Mouse (Mus musculus): Measurements from ENCODE around the gene Junb.
A peak's percentile ranks its signal among the peaks of the same experiment; 100 is the strongest.

Gene Junb

DNA sequence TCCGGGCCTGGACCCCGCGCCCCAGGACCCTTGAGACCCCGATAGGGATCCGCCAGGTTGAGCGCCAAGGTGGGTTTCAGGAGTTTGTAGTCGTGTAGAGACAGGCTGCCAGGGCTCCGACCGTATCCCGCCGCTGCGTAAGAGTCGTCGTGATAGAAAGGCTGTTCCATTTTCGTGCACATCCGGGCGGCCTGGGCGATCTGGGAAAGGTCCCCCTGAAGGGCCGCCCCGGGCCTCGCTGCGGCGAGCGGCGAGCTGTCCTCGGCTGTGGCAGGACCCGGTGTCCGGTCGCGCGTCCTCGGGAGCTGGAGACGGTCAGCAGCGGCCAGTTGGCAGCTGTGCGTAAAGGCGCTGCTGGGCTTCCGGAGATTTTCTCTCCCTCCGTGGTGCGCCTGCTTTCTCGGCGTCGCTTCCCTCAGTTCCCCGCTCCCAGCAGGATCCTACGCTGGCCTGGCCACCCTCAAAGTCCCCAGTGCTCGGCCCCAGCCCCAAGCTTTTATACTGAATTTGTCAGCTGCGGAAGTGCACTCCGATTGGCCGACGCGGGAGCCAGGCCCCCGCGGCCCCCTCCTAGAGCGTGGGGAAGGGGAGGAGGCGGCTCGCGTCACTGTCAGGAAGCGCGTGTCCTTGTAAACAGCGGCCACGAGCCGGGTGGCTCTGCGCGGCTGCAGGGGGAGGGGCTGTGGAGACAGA, at the start of gene Junb:
Junb (minus strand) TSS at position 471 of the 693 bp plus-strand sequence.
- DNase-seq (ENCODE audit: low spot score) = peak; percentile 86

DNA sequence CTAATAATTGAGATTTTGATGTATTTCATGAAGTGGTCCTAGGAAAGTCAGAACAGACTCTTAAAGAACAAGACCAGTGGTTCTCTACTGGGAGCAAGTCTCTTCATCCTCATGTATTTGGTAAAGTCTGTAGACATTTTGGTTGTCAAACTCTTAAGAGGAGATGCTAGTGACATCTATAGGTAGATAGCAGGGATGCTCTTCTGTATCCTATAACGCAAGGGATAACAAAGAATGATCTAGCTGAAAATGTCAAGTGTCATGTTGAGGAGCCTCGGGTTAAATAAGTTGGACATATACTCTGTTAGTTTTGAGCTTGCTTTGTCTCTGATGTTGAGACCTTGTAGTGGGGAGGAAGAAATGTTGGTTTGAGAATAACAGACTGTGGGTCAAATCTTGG, 49.4 kb upstream of the Junb start:
- no peak for DNase-seq (ENCODE audit: low spot score)

GRCm38 (mm10) chr8:85027516-85027855, 49.0 kb upstream of the Junb start:
- DNase-seq (ENCODE audit: low spot score) = no peak

DNA sequence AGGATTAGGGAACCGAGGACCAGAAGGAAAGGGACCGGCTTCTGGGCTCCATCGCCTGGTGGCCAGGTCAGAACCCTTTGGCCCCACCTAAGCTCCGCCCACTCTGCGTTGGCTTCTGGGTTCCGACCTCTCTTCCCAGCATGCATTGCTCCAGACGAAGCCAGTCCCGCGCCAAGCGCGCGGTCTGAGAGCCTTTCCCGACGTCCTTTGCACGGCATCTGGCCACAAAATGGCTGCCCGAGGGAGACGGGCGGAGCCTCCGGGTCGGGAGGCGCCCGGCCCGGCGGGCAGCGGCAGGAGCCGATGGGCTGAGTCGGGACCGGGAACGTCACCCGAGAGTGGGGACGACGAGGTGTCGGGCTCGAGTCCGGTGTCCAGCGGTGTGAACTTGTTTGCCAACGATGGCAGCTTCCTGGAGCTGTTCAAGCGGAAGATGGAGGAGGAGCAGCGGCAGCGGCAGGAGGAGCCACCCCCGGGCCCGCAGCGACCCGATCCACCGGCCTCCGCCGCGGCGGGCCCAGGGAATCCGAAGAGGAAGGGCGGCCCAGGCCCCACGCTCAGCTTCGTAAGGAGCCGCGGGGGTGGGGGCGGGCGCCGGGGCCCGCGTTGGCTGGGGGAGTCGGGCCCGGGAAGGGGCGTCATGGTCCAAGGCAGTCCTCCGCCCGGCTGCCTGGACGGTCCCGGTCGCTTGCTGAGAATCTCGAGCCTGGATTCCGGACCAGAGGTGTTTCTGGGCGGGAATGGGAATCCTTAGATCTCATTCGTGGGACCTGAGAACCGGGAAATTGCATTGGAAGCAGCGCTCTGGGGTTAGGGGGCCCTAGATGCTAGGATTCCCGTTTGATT, 48.4 kb upstream of the Junb start, which contains the start of gene Trir:
Trir (plus strand) TSS at position 154 of the 846 bp plus-strand sequence.
- DNase-seq (ENCODE audit: low spot score) = peak; percentile 99

DNA sequence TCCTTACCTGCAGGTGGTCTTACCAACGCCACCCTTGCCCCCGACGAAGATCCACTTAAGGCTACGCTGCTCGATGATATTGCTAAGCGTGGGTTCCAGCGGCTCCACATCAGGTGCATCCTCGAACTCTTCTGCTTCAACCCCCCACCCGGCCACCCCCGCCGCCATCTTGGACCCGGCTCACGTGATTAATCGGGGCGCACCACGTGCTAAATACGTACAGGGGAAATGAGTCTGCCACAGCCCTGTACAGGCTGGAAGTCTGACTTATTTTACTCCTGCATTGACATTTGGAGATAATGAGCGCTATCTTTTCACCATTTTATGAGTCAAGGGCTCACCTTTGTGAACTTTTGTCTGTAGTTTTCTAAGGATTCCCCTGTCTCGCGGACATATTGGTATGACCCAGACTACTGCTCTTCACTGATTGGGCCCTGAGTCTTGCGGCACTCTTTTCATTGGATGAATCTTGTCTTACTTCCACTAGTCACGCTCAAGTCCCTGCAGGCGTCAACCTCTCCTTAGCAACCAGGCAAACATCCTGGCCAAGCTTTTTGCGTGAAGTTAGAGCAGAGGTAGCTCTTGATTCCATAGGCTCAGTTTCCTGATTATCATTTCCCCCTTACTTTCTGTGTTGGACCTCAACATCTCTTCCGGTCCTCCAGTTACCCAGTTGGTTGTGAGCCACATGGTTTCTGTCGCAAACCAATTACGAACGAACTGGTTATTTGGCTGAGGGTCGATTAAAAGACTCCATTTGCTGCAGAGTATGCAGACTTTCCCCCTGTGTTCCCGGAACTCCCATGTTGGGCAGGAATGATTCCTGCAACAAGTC, 46.8 kb upstream of the Junb start, which contains the start of gene Asna1:
Asna1 (minus strand) TSS at position 184 of the 835 bp plus-strand sequence.
- peak; percentile 94 for DNase-seq (ENCODE audit: low spot score)

DNA sequence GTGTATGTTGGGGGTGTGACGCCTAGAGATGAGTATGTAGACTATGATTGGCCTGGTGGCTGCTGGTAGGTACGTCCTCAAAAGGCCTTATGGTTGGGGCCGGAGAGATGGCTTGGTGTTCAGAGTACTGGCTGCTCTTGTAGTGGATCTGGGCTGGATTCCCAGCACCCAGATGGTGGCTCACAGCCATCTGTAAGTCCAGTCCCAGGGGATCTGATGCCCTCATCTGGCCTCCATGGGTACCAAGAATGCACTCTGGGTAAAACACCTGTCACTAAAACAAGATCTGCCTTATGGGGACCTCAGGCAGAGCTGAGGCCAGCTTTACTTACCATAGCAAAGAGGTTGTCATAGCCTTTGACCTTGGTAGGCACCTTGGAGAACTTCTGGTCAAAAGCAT, 45.3 kb upstream of the Junb start:
- DNase-seq (ENCODE audit: low spot score) = no peak

GRCm38 (mm10) chr8:85021514-85022055, 43.1 kb upstream of the Junb start:
- no peak for DNase-seq (ENCODE audit: low spot score)

- DNase-seq (ENCODE audit: low spot score) = no peak
Observed at GRCm38 (mm10) chr8:85017209-85017608, 38.7 kb upstream of the Junb start.

DNA sequence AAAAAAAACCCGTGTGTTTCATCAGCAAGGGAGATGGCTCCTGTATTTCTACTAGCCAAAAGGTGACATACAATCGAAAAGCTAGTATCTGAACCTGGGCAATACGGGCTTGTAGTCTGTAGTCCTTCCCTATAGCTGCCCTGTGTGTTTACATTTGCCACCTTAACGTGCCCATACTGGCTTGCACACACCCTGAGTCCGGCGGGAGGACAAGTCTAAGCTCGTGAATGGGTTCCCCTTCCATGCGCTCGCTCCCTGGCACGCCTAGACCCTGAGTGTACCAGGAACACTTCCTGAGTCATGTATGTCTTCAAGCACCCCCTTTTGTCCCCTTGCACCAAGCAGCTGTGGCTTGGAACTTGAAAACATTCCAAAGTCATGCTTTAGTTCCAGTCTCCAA, 38.2 kb upstream of the Junb start:
- DNase-seq (ENCODE audit: low spot score) = no peak

DNA sequence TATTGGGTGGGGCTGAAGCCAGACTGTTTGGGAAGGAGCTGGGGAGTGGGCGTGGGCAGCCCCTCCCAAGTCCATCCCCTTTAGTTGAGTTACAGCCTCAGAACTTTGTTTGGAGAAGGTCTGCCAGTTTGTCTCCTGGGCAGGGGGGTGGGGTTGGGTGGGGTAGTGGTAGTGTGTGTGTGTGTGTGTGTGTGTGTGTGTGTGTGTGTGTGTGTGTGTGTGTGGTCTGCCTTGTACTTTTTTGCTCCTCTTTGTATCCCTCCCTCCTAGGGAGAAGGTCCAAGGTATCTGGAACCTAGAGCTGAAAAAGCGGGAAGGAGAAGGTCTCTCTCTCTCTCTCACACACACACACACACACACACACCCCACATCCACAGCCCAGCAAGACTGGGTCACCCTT, 35.9 kb upstream of the Junb start, which contains the start of gene Best2:
Best2 (minus strand) TSS at position 101 of the 400 bp plus-strand sequence.
- no peak for DNase-seq (ENCODE audit: low spot score)

GRCm38 (mm10) chr8:85013230-85013840, 34.8 kb upstream of the Junb start:
- peak; percentile 90 for DNase-seq (ENCODE audit: low spot score)

DNA sequence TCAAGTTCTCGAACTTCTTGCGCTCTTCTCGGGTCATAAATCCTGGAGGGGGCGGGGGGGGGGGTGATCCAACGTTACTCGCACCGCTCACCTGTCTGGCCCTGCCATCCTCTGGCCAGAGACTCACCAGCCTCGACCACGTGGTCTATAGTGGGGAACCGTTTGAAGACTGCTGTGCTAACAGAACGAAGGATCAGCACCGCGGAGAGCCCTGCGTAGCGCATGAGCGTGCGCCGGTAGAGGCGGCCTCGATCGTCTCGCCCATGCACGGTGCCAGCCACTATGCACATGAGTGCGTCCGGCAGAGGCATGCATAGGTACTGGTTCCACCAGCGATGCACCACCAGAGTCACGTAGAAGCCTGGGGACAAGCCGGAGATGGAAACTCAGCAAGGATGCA, 32.7 kb upstream of the Junb start:
- DNase-seq (ENCODE audit: low spot score) = peak; percentile 36

DNA sequence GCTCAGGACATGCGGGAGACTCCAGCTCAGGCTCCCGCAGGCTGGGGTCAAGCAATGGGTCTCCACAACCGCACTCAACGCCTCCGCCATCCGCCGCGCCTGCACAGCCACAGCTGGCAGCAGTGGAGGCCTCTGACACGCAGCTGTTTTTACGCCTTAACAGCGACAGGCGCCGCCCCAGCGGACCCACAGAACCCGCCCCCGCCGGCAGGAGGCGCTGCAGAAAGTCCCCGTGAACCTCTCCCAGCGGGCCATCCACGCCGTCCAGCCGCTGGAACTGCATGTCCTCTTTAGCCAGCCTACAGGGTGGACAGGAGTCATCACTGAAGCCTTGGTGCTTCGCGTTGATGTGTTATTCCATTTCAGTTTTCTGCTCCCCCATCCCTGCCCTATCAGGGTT, 29.2 kb upstream of the Junb start:
- DNase-seq (ENCODE audit: low spot score) = no peak

DNA sequence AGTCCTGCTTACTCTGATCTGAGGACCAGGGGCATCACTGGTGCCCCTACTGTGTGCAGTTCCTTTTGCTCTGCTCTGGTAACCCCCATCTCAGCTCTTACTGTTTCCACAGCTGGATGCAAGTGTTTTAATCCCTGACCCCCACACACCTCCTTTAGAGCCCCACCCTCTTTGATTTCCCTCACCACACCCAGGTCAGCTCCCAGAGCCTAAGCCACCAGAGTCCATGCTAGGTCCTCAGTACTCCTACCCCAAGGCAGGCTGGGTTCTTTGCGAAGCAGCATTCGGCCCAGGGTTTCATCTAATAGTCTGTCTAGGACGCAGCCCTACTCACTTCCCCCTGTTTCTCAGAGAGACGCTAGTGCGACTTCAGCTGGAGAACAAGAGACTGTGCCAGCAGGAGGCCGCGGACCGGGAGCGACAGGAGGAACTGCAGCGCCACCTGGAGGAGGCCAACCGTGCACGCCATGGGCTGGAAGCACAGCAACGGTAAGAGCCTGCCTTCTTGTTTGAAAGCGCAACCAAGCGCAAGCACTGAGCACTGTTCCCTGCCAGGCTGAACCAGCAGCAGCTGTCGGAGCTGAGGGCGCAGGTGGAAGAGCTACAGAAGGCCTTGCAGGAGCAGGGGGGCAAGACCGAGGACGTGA, 19.3 kb upstream of the Junb start:
- peak; percentile 96 for DNase-seq (ENCODE audit: low spot score)

DNA sequence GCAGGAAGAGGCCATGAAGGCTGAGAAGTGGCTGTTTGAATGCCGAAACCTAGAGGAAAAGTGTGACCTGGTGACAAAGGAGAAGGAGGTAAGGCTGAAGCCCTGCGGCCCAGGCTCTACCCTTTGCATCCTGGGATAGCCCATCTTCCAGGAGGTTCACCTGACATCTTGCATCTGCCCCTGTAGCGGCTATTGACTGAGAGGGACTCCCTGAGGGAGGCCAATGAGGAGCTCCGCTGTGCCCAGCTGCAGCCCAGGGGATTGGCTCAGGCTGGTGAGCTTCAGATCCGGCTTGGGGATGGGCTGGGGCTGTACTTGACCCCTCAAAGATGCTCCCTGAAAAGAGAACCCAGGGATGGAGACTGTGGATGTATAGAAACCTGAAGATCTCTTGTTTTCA, 18.5 kb upstream of the Junb start:
- no peak for DNase-seq (ENCODE audit: low spot score)

GRCm38 (mm10) chr8:84995680-84996079, 17.2 kb upstream of the Junb start:
- DNase-seq (ENCODE audit: low spot score) = peak; percentile 24

DNA sequence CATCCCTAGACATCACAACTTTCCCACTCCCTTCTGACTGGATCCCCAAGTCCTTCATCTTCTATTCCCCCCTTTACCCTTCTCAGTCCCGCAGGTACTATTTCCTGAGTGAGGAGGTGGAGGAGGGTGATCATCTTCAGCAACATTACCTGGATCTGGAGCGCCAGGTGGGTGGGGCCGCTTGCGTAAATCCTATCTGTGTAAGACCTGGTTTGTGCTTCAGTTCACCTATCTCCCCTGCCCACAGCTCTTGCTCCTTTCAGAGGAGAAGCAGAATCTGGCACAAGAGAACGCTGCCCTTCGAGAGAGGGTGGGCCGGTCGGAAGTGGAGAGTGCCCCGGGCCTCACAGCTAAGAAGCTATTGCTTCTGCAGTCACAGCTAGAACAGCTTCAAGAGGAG, 15.9 kb upstream of the Junb start:
- DNase-seq (ENCODE audit: low spot score) = no peak

DNA sequence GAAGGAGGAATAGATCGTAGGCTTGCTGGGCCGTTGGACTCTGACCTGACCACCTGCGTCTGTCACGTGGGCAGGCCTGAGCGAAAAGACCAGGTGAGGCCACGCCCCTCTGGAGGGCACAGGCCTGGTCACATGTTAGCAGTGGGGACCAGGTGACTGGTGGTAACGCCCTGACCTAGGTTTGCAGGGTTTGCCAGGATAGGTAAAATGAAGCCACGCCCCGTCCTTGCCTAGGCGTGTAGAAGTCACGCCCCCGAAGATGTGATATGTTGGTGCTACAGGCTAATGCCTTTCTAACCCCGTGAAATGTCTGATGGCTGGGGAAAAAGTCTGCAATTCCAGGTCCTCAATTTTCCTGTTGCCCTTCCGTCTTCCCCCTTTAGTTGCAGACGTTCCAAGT, 12.3 kb upstream of the Junb start:
- peak; percentile 81 for DNase-seq (ENCODE audit: low spot score)

- peak; percentile 100 for DNase-seq (ENCODE audit: low spot score)
Observed at GRCm38 (mm10) chr8:84990349-84990748, 11.8 kb upstream of the Junb start, which contains the start of gene Hook2. Hook2 (plus strand) TSS chr8:84990603.

DNA sequence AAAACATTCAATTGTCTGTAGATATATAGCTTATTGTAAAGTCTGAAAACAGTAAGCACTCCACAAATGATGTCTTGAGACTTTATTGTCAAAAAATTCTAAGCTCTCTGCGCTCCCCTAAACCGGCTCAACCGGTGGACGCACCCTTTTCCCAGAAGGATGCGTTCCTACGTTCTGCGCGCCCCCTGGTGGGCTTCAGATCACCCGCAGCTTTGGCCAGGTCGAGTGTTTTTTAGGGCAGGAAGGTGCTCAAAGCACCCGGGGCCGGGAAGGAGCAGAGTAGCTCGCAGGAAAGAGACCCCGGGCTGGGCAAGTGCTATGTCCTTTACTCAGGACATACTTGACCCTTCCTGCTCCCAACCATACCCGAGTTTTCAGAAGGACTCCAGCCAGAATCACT, 11.3 kb upstream of the Junb start:
- DNase-seq (ENCODE audit: low spot score) = peak; percentile 95

- DNase-seq (ENCODE audit: low spot score) = peak; percentile 60
Observed at GRCm38 (mm10) chr8:84989311-84989731, 10.8 kb upstream of the Junb start.

Measured in embryo, embryonic 10 days (tissue).